Mouse (Mus musculus): ENCODE results near the gene Dlx6. TPM values are rescaled to one million over a fixed set of nuclear protein-coding genes. Genes with fewer than 3 reads are reported as not detected.

Gene Dlx6
- total RNA-seq, 2 experiments from 2014 or later = 15.3 to 17.2 TPM

GRCm38 (mm10) chr6:6917334-6917733, 54.2 kb downstream of the Dlx6 start:
- intact Hi-C loops (cut with DNase I) = no loop called here
- DNase-seq = no peak

Other genes with a start within 250 kb of the Dlx6 start
- gene Dlx5, start 18.8 kb downstream of the Dlx6 start, total RNA-seq (2021) = 10 to 100 TPM; 15.2 to 18.4 TPM
- gene Sdhaf3, start 92.7 kb downstream of the Dlx6 start, total RNA-seq (2021) = 1 to 10 TPM; 4.3 to 4.8 TPM

All from left cerebral cortex, postnatal 4 days (tissue).